Mouse (Mus musculus): ENCODE data around the gene Triobp.

Gene Triobp

GRCm38 (mm10) chr15:78947657-78948056 is at the start of gene Triobp:
Gene Triobp (plus strand): TSS chr15:78947724.
- peak; percentile 75 to 84 for DNase-seq (ENCODE audit: low spot score in 2 of 2)

GRCm38 (mm10) chr15:78898507-78899001 is 49.0 kb upstream of the Triobp start:
- DNase-seq (ENCODE audit: low spot score in 2 of 2) = no peak

GRCm38 (mm10) chr15:78899409-78899739 is 48.1 kb upstream of the Triobp start, which contains the start of gene Gm49510:
Gene Gm49510 (plus strand): TSS chr15:78899667.
- DNase-seq (ENCODE audit: low spot score in 2 of 2) = no peak

GRCm38 (mm10) chr15:78899740-78900584 is 47.6 kb upstream of the Triobp start, which contains the start of gene Sh3bp1:
Gene Sh3bp1 (plus strand): TSS chr15:78899768.
- DNase-seq (ENCODE audit: low spot score in 2 of 2) = peak; percentile 72 to 81

GRCm38 (mm10) chr15:78900585-78901421 is 46.7 kb upstream of the Triobp start:
- DNase-seq (ENCODE audit: low spot score in 2 of 2) = no peak

GRCm38 (mm10) chr15:78901422-78901789 is 46.1 kb upstream of the Triobp start:
- DNase-seq (ENCODE audit: low spot score in 2 of 2) = no peak

- DNase-seq (ENCODE audit: low spot score in 2 of 2) = peak; percentile 71 to 85
Measured at GRCm38 (mm10) chr15:78903243-78903642, 44.3 kb upstream of the Triobp start.

- no peak for DNase-seq (ENCODE audit: low spot score in 2 of 2)
Measured at GRCm38 (mm10) chr15:78908399-78908798, 39.1 kb upstream of the Triobp start.

- no peak for DNase-seq (ENCODE audit: low spot score in 2 of 2)
Measured at GRCm38 (mm10) chr15:78908982-78909381, 38.5 kb upstream of the Triobp start.

GRCm38 (mm10) chr15:78912040-78912439 is 35.5 kb upstream of the Triobp start:
- no peak for DNase-seq (ENCODE audit: low spot score in 2 of 2)

- DNase-seq (ENCODE audit: low spot score in 2 of 2) = peak; percentile 95 to 96
Measured at GRCm38 (mm10) chr15:78913632-78914090, 33.9 kb upstream of the Triobp start, which contains the start of gene Pdxp. Gene Pdxp (plus strand): TSS chr15:78913919.

GRCm38 (mm10) chr15:78914091-78914822 is 33.3 kb upstream of the Triobp start:
- no peak for DNase-seq (ENCODE audit: low spot score in 2 of 2)

- DNase-seq (ENCODE audit: low spot score in 2 of 2) = no peak
Measured at GRCm38 (mm10) chr15:78914823-78915659, 32.5 kb upstream of the Triobp start.

GRCm38 (mm10) chr15:78915660-78916017 is 31.9 kb upstream of the Triobp start:
- peak in 1 of 2 experiments; percentile 53 for DNase-seq (ENCODE audit: low spot score in 2 of 2)

- no peak for DNase-seq (ENCODE audit: low spot score in 2 of 2)
Measured at GRCm38 (mm10) chr15:78916052-78916826, 31.3 kb upstream of the Triobp start.

GRCm38 (mm10) chr15:78918126-78918525 is 29.4 kb upstream of the Triobp start:
- DNase-seq (ENCODE audit: low spot score in 2 of 2) = no peak

GRCm38 (mm10) chr15:78919914-78920313 is 27.6 kb upstream of the Triobp start:
- no peak for DNase-seq (ENCODE audit: low spot score in 2 of 2)

GRCm38 (mm10) chr15:78922700-78923099 is 24.8 kb upstream of the Triobp start:
- DNase-seq (ENCODE audit: low spot score in 2 of 2) = no peak

GRCm38 (mm10) chr15:78923585-78923984 is 23.9 kb upstream of the Triobp start:
- no peak for DNase-seq (ENCODE audit: low spot score in 2 of 2)

- no peak for DNase-seq (ENCODE audit: low spot score in 2 of 2)
Measured at GRCm38 (mm10) chr15:78925129-78925528, 22.4 kb upstream of the Triobp start.

Data from urinary bladder, postnatal 4 days (tissue).